Mouse (Mus musculus) 3T3-L1 (cell line): ENCODE measurements at regions not wholly inside any gene's neighbourhood (a gene's known extent, or its start where the extent isn't known, plus 50 kb on each side); places are given as distances from the start of the nearest gene placed in this dataset.
A peak's percentile ranks its signal among the peaks of the same experiment; 100 is the strongest.
"Not testable (repeated sequence)": the region's sequence is repeated elsewhere in the genome, so short reads cannot be mapped to it uniquely, and the experiment has no call there.

ENCODE experiments used
- DNase-seq: peaks from one replicate; pipeline ENCODE4 v3.0.0-alpha.2; 2015; ENCODE audit warnings: low read depth, low spot score

DNA sequence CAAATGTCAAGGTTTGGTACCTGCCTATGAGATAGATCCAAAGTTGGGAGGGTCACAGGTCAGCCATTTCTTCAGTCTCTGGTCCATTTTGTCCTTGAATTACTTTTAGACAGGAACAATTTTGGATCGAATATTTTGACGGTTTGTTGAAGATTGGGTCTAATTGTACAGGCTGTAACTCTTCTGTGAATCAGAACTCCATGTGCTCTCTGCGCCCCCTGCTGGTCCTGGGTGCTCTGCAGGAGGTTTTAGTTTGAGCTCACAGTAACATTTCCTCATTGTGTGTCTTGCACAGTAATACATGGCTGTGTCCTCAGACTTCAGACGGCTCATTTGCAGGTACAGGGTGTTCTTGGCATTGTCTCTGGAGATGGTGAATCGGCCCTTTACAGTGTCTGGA, 158.1 kb downstream of the Adam6a start:
- not testable (repeated sequence) for DNase-seq

GRCm38 (mm10) chr12:113716406-113716805, 172.7 kb downstream of the Adam6a start:
- DNase-seq = peak; percentile 64

DNA sequence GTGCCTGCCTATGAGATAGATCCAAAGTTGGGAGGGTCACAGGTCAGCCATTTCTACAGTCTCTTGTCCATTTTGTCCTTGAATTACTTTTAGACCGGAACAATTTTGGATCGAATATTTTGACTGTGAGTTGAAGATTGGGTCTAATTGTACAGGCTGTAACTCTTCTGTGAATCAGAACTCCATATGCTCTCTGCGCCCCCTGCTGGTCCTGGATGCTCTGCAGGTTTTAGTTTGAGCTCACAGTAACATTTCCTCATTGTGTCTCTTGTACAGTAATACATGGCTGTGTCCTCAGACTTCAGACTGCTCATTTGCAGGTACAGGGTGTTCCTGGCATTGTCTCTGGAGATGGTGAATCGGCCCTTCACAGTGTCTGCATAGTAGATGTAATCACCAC, 192.1 kb downstream of the Adam6a start:
- DNase-seq = no peak

DNA sequence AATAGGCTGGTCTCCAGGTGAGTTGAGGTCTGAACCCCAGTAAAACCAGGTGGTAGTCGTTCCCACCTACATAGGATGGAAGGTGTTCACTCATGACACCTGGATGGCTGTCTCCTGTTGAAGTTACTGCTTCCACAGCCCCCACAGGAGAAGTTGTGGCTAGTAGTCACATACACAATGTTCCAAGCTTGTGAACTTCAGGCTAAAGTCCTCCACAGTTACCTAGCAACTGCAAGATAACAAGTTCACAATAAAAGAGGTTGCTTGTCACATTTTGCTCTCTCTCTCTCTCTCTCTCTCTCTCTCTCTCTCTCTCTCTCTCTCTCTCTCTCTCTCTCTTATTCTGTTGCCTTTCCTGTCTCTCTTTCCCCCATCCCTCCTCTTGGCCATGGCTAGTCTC, 202.6 kb downstream of the Adam6a start:
- DNase-seq = no peak

DNA sequence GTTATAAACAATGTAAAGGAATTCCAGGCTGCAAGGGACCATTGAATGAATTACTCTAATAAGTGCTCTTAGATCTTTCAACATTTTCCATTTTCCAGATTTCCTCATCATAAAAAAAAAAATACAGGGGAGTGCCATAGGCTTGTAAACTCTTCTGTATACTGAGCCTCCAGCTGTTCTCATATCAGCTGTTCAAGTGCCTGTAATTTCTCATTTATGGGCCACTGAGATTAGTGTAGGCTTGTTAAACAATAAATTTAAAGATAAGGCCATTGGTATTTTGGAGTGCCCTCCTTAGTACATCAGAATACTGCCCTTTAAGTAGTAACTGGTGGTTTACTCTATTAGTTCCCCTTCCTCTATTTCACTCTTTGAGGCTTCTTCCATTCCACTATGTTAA, 204.3 kb downstream of the Adam6a start:
- DNase-seq = no peak

GRCm38 (mm10) chr12:113769587-113769986, 225.9 kb downstream of the Adam6a start:
- DNase-seq = no peak

DNA sequence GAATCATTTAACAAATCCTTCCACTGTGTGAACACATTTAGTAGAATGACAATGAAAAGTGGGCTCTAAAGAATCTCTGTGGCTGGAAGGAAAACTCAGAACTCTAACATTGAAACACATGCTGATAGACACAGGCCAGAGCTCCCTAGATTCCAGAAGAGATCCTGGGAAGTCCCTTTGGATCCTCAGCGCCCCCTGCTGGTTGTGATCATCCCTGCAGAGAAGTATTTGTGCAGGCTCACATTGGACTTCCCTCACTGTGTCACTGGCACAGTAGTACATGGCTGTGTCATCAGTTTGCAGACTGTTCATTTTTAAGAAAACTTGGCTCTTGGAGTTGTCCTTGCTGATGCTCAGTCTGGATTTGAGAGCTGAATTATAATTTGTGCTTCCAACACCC, 252.2 kb downstream of the Adam6a start:
- peak; percentile 14 for DNase-seq

DNA sequence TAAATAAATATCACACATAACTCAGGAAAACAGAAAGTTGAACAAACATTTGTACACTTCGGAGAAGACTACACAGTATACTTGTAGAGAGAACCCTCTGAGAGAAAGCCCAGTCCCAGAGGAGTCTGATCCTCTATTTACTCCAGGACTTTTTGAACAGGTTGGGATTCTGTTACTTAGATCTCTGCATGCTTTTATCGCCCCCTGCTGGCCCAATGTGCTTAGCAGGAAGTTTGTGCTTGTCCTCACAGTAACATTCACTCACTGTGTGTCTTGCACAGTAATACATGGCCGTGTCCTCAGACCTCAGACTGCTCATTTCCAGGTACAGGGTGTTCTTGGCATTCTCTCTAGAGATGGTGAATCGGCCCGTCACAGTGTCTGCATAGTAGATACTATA, 282.7 kb downstream of the Adam6a start:
- DNase-seq = peak; percentile 33

GRCm38 (mm10) chr12:113858893-113859292, 315.2 kb downstream of the Adam6a start:
- DNase-seq = no peak

DNA sequence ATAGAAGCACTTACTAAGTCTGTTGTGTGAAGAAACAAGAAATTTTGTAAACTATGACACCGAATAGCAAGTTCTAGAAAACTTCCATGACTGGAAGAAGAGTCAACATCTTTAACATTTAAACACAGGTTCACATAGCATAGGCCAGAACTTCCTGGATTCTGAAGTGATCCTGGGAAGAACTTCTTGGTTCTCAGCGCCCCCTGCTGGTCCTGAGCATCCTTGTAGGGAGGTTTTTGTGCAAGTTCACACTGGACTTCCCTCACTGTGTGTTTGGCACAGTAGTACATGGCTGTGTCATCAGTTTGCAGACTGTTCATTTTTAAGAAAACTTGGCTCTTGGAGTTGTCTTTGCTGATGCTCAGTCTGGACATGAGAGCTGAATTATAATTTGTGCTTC, 335.1 kb downstream of the Adam6a start:
- peak; percentile 13 for DNase-seq

DNA sequence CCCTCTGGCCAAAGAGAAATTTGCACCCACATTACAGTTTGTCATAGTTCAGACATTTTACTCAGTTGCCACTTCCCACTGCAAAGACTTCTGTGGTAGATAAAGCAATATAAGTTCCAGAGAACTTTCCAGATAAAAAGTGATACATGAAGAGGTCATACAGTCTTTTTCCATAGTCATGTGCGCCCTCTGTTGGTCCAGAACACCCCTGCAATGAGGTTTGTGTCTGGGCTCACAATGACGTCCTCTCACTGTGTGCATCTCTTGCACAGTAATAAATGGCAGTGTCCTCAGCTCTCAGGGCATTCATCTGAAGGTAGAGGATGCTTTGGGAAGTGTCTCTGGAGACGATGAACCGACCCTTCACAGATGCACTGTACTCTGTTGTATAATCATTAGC, 352.4 kb downstream of the Adam6a start:
- no peak for DNase-seq

DNA sequence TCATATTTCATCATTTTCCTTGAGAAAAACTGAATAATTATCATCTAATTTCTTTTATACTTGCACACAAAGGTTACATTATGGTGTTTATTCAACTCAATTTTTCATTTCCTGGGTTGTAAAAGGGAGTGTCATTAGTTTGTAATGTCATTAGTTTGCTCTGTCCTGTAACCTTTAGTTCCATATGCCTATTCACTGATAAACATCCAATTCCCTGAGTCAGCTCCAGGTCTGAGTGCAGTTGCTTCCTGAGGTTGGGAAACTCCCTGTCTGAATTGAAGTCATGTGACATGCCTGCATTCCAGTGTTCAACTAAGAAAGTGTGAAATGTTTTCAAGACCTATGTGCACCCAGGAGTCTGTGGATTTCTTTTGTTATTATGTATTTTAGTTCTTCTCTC, 362.8 kb downstream of the Adam6a start:
- DNase-seq = no peak

DNA sequence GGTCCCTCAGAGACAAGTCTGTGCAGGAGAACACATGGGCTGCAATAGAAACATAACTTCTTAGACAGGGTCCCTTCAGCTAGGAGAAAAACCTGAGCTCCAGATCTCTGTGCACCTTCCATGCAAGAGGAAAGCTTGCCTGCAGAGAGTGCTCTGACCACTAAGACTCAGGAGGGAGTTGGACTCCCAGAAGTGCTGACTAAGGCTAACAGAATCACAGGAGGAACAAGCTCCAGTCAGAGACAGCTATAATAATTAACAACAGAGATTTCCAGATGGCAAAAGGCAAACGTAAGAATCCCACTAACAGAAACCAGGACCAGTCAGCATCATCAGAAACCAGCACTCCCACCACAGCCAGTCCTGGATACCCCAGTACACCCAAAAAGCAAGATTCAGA, 364.0 kb downstream of the Adam6a start:
- DNase-seq = no peak

DNA sequence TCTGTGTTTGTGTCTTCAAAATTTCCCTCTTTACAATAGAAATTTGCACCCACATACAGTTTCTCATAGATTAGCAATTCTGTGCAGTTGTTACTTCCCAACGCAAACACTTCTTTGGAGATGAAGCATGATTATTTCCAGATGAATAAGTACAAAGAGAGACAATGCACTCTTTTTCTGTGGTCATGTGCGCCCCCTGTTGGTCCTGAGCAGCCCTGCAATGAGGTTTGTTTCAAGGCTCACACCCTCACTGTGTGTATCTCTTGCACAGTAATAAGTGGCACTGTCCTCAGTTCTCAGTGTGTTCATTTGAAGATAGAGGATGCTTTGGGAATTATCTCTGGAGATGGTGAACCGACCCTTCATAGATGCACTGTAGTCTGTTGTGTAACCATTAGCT, 368.1 kb downstream of the Adam6a start:
- DNase-seq = no peak

DNA sequence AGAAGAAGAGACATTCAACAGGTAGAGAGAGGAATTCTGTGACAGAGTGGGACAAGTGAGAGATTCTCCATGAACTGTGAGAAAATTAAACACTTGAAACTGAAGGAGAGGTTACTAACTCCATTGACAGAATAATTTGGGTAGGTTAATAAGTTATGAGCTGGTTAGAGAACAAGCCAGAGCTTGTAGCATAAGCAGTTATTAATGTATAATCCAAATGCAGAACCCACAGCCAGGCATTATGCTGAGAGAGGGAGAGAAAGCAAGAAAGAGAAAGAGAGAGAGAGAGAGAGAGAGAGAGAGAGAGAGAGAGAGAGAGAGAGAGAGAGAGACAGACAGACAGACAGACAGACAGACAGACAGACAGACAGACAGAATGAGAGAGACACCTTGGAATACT, 397.0 kb downstream of the Adam6a start:
- no peak for DNase-seq

DNA sequence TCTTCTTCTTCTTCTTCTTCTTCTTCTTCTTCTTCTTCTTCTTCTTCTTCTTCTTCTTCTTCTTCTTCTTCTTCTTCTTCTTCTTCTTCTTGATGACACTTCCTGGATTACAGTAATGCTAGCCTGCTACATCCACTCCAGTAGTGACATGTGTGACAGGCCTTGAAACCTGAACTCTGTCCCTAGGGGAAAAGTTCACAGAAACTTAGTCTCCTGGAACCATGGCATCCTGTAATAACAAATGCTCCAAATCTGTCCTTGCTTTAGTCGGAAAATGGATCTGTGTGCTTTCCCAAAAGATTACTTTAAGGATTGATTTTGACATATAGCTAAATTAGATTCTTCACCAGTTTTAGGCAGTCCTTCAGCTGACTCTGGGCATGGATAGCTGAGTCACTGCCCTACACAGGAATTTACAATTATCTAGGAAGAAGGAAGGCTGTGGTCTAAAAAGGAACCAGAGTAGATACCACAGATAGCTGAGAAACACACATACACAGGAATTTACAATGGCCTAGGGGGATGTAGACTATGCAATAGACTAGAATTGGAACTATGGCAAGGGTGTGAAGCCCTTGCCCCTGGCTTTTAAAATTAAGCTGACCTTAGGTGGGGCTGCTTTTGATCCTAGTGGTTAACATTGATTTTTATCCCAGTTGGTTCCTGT, 400.1 kb downstream of the Adam6a start:
- not testable (repeated sequence) for DNase-seq

DNA sequence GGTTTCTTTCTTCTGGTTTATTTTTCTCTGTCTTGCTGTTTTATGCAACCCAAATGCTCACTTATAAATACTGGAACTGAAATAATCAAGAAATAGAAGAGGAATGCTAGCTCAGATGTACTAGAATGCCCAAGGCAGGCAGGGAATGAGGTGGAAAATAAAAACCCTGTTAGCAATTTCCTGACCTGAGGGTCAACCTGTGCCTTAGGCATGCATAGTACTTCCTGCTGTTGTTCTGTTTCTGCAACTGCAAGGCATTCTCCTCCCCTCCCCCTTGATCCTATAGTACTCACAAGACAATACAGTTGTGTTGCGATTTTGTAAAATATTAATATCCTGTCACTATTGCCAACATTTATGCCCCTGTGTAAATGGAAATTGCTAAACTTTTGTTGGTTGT, 402.1 kb downstream of the Adam6a start:
- not testable (repeated sequence) for DNase-seq

DNA sequence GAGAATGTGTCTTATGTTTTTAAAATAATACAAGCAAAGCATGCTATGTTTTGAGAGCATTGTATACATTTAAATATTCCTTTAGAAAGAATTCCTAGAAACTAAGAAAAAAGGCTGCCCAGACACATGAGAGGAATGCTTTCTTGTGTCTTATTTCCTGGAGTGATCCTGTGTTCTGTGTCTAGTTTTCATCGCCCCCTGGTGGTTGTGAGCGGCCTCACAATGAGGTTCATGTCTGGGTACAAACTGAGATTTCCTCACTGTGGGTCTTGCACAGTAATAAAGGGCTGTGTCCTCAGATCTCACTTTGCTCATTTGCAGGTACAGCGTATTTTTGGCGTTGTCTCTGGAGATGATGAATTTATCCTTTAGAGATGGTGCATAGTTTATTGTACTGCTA, 404.3 kb downstream of the Adam6a start:
- DNase-seq = not testable (repeated sequence)

GRCm38 (mm10) chr12:113974271-113974670, 430.6 kb downstream of the Adam6a start:
- no peak for DNase-seq

GRCm38 (mm10) chr12:113981613-113982012, 437.9 kb downstream of the Adam6a start:
- peak; percentile 23 for DNase-seq

- no peak for DNase-seq
These were observed 443.7 kb downstream of the Adam6a start for GRCm38 (mm10) chr12:113987233-113987990.

- DNase-seq = no peak
These were observed 448.7 kb downstream of the Adam6a start for GRCm38 (mm10) chr12:113992425-113992824.

- not testable (repeated sequence) for DNase-seq
These were observed 450.6 kb downstream of the Adam6a start for GRCm38 (mm10) chr12:113994284-113994683.
